Mouse (Mus musculus): ENCODE measurements at regions not wholly inside any gene's neighbourhood (a gene's known extent, or its start where the extent isn't known, plus 50 kb on each side); places are given as distances from the start of the nearest gene placed in this dataset.

- Histone ChIP-seq H3K27ac (ENCODE audit: insufficient read depth, low read depth, low read length) (no peak overlapping the region), H3K4me3 (ENCODE audit: insufficient read depth, low read depth, low read length) (no peak overlapping the region), H3K36me3 (ENCODE audit: control insufficient read depth, insufficient read depth, low read length) (no peaks in the 10 kb centered on the region), H3K4me1 (ENCODE audit: control insufficient read depth, insufficient read depth, low read length) (no peaks in the 10 kb centered on the region), H3K27me3 (replicated peaks; ENCODE audit: control insufficient read depth, insufficient read depth, low read length) (no peaks in the 10 kb centered on the region)
- WGBS, result 88% methylated on average over 4 of the region's 4 CpGs
- TF ChIP-seq POLR2A (IDR thresholded peaks at IDR 0.05; ENCODE audit: low read depth, low read length) (no peak), CTCF (conservative IDR thresholded peaks at IDR 0.05; ENCODE audit: insufficient read depth, insufficient read length, low read depth, low read length) (no peak)
- DNase-seq, result no peak
These were observed 253.3 kb downstream of the Irs2 start for GRCm38 (mm10) chr8:10754986-10755308.

GRCm38 (mm10) chr8:10754232-10754985 lies 253.8 kb downstream of the Irs2 start:
- Histone ChIP-seq H3K4me1 (ENCODE audit: control insufficient read depth, insufficient read depth, low read length) (no peaks in the 10 kb centered on the region), H3K4me3 (ENCODE audit: insufficient read depth, low read depth, low read length) (no peak overlapping the region), H3K27ac (ENCODE audit: insufficient read depth, low read depth, low read length) (no peak overlapping the region), H3K27me3 (replicated peaks; ENCODE audit: control insufficient read depth, insufficient read depth, low read length) (no peaks in the 10 kb centered on the region), H3K36me3 (ENCODE audit: control insufficient read depth, insufficient read depth, low read length) (no peaks in the 10 kb centered on the region)
- no peak for DNase-seq
- 88% methylated on average over 13 of the region's 13 CpGs for WGBS
- TF ChIP-seq CTCF (conservative IDR thresholded peaks at IDR 0.05; ENCODE audit: insufficient read depth, insufficient read length, low read depth, low read length) (no peak), POLR2A (IDR thresholded peaks at IDR 0.05; ENCODE audit: low read depth, low read length) (no peak)

- WGBS, result 85% methylated on average over 6 of the region's 6 CpGs
- Histone ChIP-seq H3K27me3 (replicated peaks; ENCODE audit: control insufficient read depth, insufficient read depth, low read length) (no peaks in the 10 kb centered on the region), H3K36me3 (ENCODE audit: control insufficient read depth, insufficient read depth, low read length) (no peaks in the 10 kb centered on the region), H3K4me3 (ENCODE audit: insufficient read depth, low read depth, low read length) (no peak overlapping the region), H3K27ac (ENCODE audit: insufficient read depth, low read depth, low read length) (no peak overlapping the region), H3K4me1 (ENCODE audit: control insufficient read depth, insufficient read depth, low read length) (no peaks in the 10 kb centered on the region)
- DNase-seq, result no peak
- no peak for TF ChIP-seq CTCF (conservative IDR thresholded peaks at IDR 0.05; ENCODE audit: insufficient read depth, insufficient read length, low read depth, low read length)
- TF ChIP-seq POLR2A (IDR thresholded peaks at IDR 0.05; ENCODE audit: low read depth, low read length), result no peak
These were observed 255.2 kb downstream of the Irs2 start for GRCm38 (mm10) chr8:10753056-10753455.

DNA sequence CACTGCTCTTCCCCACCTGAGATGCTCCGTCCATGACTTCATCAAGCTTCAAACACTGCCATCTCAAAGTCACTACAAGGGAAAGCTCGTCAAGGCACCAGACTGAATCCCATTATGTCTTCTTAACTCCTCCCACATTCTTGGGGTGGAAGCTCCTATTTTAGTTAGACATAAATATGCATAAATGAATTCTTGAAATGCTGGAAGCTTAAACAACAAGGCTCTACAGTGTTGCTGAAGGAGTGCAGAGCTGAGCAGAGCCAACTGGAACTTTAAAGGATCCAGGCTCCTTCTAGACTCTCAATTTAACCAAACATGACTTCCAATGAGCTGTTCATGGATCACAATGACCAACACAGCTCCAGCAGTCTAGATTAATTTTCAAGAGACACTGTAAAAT lies 261.1 kb downstream of the Irs2 start:
- Histone ChIP-seq H3K27ac (ENCODE audit: insufficient read depth, low read depth, low read length) (no peak overlapping the region), H3K4me1 (ENCODE audit: control insufficient read depth, insufficient read depth, low read length) (no peaks in the 10 kb centered on the region), H3K4me3 (ENCODE audit: insufficient read depth, low read depth, low read length) (no peak overlapping the region), H3K27me3 (replicated peaks; ENCODE audit: control insufficient read depth, insufficient read depth, low read length) (no peaks in the 10 kb centered on the region), H3K36me3 (ENCODE audit: control insufficient read depth, insufficient read depth, low read length) (no peaks in the 10 kb centered on the region)
- TF ChIP-seq CTCF (conservative IDR thresholded peaks at IDR 0.05; ENCODE audit: insufficient read depth, insufficient read length, low read depth, low read length) (no peak), POLR2A (IDR thresholded peaks at IDR 0.05; ENCODE audit: low read depth, low read length) (no peak)
- 71% methylated on average over 2 of the region's 2 CpGs for WGBS
- no peak for DNase-seq

DNA sequence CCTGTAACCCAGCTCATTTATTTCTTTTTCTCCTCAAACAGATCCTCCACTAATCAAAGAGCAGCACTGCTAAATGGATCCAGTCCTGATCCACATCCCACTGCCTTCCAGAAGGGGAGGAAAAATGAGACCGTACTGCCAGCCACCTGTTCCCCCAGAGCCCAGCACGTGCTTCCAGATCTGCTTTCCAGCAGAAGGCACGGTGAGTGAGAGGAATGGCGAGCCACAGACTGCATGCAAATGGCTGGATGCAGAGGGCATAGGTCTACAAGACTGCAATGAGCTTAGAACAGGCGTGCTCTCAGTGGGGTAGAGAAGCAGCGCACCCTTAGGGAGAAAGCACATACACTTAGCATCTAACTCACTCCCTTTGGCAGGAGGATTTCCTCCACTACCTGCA lies 265.0 kb downstream of the Irs2 start:
- H3K27ac ChIP-seq (ENCODE audit: insufficient read depth, low read depth, low read length), result no peak overlapping the region
- 62% methylated on average over 6 of the region's 6 CpGs for WGBS
- H3K4me1 ChIP-seq (ENCODE audit: control insufficient read depth, insufficient read depth, low read length), result no peaks in the 10 kb centered on the region
- H3K27me3 ChIP-seq (replicated peaks; ENCODE audit: control insufficient read depth, insufficient read depth, low read length), result no peaks in the 10 kb centered on the region
- H3K36me3 ChIP-seq (ENCODE audit: control insufficient read depth, insufficient read depth, low read length), result no peaks in the 10 kb centered on the region
- TF ChIP-seq CTCF (conservative IDR thresholded peaks at IDR 0.05; ENCODE audit: insufficient read depth, insufficient read length, low read depth, low read length), result no peak
- no peak for TF ChIP-seq POLR2A (IDR thresholded peaks at IDR 0.05; ENCODE audit: low read depth, low read length)
- no peak for DNase-seq
- no peak overlapping the region for H3K4me3 ChIP-seq (ENCODE audit: insufficient read depth, low read depth, low read length)

DNA sequence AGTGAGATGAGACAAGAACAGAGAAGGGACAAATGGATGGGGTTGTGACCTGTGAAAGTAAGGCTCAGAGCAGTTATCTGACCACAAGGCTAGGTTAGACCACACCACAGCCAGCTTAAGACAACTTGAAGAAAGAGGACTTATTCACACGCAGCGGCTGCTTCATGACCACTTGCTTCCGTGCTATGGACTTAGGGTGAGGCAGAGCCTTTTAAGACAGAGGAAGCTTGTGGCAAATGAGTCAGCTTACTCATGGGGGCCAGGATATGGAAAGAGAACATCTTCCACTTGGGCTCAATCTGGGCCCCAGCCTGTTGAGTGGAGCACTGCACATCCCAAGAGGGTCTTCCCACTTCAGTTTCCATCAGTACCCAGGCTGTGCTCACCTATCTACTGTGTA lies 267.4 kb downstream of the Irs2 start:
- Histone ChIP-seq H3K4me3 (ENCODE audit: insufficient read depth, low read depth, low read length) (no peak overlapping the region), H3K4me1 (ENCODE audit: control insufficient read depth, insufficient read depth, low read length) (no peaks in the 10 kb centered on the region), H3K36me3 (ENCODE audit: control insufficient read depth, insufficient read depth, low read length) (no peaks in the 10 kb centered on the region), H3K27ac (ENCODE audit: insufficient read depth, low read depth, low read length) (no peak overlapping the region), H3K27me3 (replicated peaks; ENCODE audit: control insufficient read depth, insufficient read depth, low read length) (no peaks in the 10 kb centered on the region)
- WGBS, result 90% methylated on average over 3 of the region's 3 CpGs
- TF ChIP-seq POLR2A (IDR thresholded peaks at IDR 0.05; ENCODE audit: low read depth, low read length), result no peak
- no peak for DNase-seq

DNA sequence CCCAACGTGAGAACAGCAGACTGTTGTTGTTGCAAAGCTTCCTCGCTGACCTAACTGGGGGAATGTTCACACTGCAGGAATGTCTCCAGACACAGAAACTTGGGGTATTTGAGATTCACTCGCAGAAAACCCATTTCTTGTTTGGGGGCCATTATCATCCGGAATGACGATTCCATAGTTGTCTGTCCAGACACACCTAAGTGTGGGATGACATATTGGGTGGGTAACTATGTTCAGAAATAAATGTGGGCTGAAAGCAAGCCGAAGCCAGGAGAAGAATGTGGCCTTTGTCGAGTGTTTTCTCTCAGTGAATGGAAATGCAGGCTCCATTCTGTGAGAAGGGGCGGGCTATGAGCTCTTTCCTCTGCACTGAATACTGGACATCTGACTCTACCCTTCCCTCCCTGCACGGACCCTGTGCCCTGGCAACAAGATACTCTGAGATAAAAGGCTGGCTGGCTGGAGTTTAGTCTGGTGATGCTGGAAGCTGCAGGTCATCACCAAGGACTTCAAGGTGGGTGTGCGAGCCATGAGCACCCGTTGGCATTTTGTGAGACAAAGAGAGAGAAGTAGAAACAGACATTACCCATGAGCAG lies 269.7 kb downstream of the Irs2 start:
- Histone ChIP-seq H3K27ac (ENCODE audit: insufficient read depth, low read depth, low read length) (no peak overlapping the region), H3K27me3 (replicated peaks; ENCODE audit: control insufficient read depth, insufficient read depth, low read length) (no peaks in the 10 kb centered on the region), H3K36me3 (ENCODE audit: control insufficient read depth, insufficient read depth, low read length) (no peaks in the 10 kb centered on the region), H3K4me3 (ENCODE audit: insufficient read depth, low read depth, low read length) (no peak overlapping the region), H3K4me1 (ENCODE audit: control insufficient read depth, insufficient read depth, low read length) (no peaks in the 10 kb centered on the region)
- DNase-seq, result no peak
- TF ChIP-seq POLR2A (IDR thresholded peaks at IDR 0.05; ENCODE audit: low read depth, low read length) (no peak), CTCF (conservative IDR thresholded peaks at IDR 0.05; ENCODE audit: insufficient read depth, insufficient read length, low read depth, low read length) (no peak)
- 76% methylated on average over 11 of the region's 11 CpGs for WGBS
